Mouse (Mus musculus) C2C12 (cell line): ENCODE data around the gene Ppm1h. TPM values are rescaled to one million over a fixed set of nuclear protein-coding genes. Genes with fewer than 3 reads are reported as not detected.

Source experiments
- H3K27me3 ChIP-seq: one replicate; pipeline ENCODE4 v1.6.1; 2011; ENCODE audit not compliant: control insufficient read depth, insufficient read depth, insufficient read length
- H3K36me3 ChIP-seq: one replicate; pipeline ENCODE4 v1.6.1; 2011; ENCODE audit not compliant: control insufficient read depth, insufficient read depth
- H3K4me3 ChIP-seq: one replicate; pipeline ENCODE4 v1.5.1; 2011; ENCODE audit warnings: mild to moderate bottlenecking, control low read depth; ENCODE audit not compliant: poor library complexity, insufficient read depth, severe bottlenecking
- H3K79me2 ChIP-seq: one replicate; pipeline ENCODE4 v1.6.1; 2011; ENCODE audit not compliant: control insufficient read depth, insufficient read depth
- H3K79me3 ChIP-seq: one replicate; pipeline ENCODE4 v1.6.1; 2011; ENCODE audit warnings: low read depth, control low read depth
- H3ac ChIP-seq: one replicate; pipeline ENCODE3; 2011; ENCODE audit warnings: low read depth; ENCODE audit not compliant: control insufficient read depth, insufficient read length
- CEBPB ChIP-seq: IDR thresholded peaks from one replicate; pipeline ENCODE4 v1.6.1; 2011; ENCODE audit warnings: low read depth, mild to moderate bottlenecking, control low read depth, moderate library complexity
- CTCF ChIP-seq: IDR thresholded peaks from one replicate; pipeline ENCODE4 v1.5.1; 2011; ENCODE audit not compliant: control insufficient read depth, insufficient read depth, insufficient read length
- FOSL1 ChIP-seq: IDR thresholded peaks from one replicate; pipeline ENCODE4 v1.8.0; 2011; ENCODE audit warnings: mild to moderate bottlenecking, low read length; ENCODE audit not compliant: poor library complexity, insufficient read depth, severe bottlenecking
- MAX ChIP-seq: IDR thresholded peaks from one replicate; pipeline ENCODE4 v1.6.1; 2011; ENCODE audit warnings: mild to moderate bottlenecking, control low read depth
- MYOD1 ChIP-seq: IDR thresholded peaks from one replicate; pipeline ENCODE4 v1.6.1; 2011; ENCODE audit warnings: low read depth; ENCODE audit not compliant: control insufficient read depth, insufficient read length
- MYOG ChIP-seq: IDR thresholded peaks from one replicate; pipeline ENCODE4 v1.6.1; 2011; ENCODE audit not compliant: control insufficient read depth, insufficient read length; ENCODE audit errors: extremely low read depth
- USF1 ChIP-seq: IDR thresholded peaks from one replicate; pipeline ENCODE4 v1.6.1; 2011; ENCODE audit warnings: low read depth, mild to moderate bottlenecking, control low read depth, moderate library complexity
- polyA plus RNA-seq: library from polyadenylated mRNA; unstranded; fragments of >200 nt; fragmentation: generic; extraction: Trizol; gene quantifications from one replicate; pipeline ENCODE4 v1.2.1, GENCODE M21; 2012; ENCODE audit warnings: missing spikeins

Gene Ppm1h
- polyA plus RNA-seq, 1 experiment: 0.06 TPM

DNA sequence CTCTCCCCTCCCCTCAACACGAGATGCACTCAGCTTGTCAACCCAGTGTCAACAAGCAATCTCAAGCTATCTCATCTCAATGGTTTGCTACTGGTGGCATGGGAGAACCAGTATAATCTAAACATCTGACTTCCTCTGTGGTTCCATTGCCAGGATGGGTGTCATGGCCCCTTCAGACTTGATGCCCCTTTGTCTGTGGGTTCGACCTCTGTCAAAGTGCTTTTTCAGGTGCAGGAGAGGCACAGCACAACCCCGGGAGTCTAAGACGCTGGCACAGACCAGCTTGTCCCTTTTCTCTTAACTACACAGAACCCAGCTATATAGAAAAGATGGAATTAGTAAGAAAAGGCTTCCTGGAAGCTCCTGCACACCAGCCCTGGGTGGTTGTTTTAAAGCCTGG lies 56.0 kb downstream of the Ppm1h start:
- Histone ChIP-seq H3K36me3 (no peaks in the 10 kb centered on the region), H3K79me2 (no peaks in the 10 kb centered on the region), H3K27me3 (peaks cover 4% of the 10 kb centered on the region)

DNA sequence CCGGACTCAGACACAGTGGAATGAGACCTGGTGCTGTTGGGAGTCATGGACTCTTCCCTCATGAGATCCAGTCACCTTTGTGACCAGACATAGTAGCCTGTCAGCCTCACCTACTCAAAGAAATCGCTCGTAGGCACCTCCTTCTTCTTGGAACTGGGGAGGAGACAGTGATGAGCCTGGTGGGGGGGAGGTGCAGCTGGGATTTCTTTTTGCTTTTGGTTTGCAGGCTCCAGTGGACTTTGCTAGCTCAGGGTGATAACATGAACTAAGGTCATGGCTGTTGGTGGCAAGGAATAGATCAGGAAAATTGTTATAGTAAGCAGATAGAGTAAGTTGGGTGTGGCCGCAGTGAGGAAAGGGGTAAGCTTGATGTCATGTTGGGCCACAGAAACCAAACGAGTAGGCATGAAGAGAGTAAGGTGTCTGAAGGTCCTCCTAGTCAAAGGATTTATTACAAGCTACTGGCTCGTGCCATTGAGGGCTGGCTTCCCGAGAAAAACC lies 56.8 kb downstream of the Ppm1h start:
- TF ChIP-seq CTCF: no peak
- H3K36me3 ChIP-seq: no peaks in the 10 kb centered on the region
- H3K27me3 ChIP-seq: peaks cover 4% of the 10 kb centered on the region
- no peaks in the 10 kb centered on the region for H3K79me3 ChIP-seq
- no peak overlapping the region for H3ac ChIP-seq
- H3K79me2 ChIP-seq: no peaks in the 10 kb centered on the region
- no peak overlapping the region for H3K4me3 ChIP-seq

More for the DNA sequence above, 56.0 kb downstream of the Ppm1h start:
- Histone ChIP-seq H3K4me3 (no peak overlapping the region), H3ac (no peak overlapping the region), H3K79me3 (no peaks in the 10 kb centered on the region)
- TF ChIP-seq MAX: no peak
- no peak for TF ChIP-seq CEBPB
- TF ChIP-seq MYOD1: no peak
- no peak for TF ChIP-seq USF1

- no peak overlapping the region for H3K4me3 ChIP-seq
Measured at GRCm38 (mm10) chr10:122736835-122737234, 58.3 kb downstream of the Ppm1h start.

GRCm38 (mm10) chr10:122738526-122738925 lies 60.0 kb downstream of the Ppm1h start:
- peaks cover 5% of the 10 kb centered on the region for H3K27me3 ChIP-seq
- H3K79me2 ChIP-seq: no peaks in the 10 kb centered on the region
- no peaks in the 10 kb centered on the region for H3K36me3 ChIP-seq
- H3K79me3 ChIP-seq: no peaks in the 10 kb centered on the region
- H3K4me3 ChIP-seq: no peak overlapping the region
- no peak for TF ChIP-seq MYOD1
- no peak for TF ChIP-seq FOSL1
- TF ChIP-seq MYOG: no peak
- TF ChIP-seq USF1: no peak
- TF ChIP-seq MAX: no peak
- no peak overlapping the region for H3ac ChIP-seq

More at GRCm38 (mm10) chr10:122736835-122737234, 58.3 kb downstream of the Ppm1h start:
- H3K79me3 ChIP-seq: no peaks in the 10 kb centered on the region
- no peaks in the 10 kb centered on the region for H3K79me2 ChIP-seq
- H3K27me3 ChIP-seq: peaks cover 4% of the 10 kb centered on the region
- no peaks in the 10 kb centered on the region for H3K36me3 ChIP-seq
- H3ac ChIP-seq: no peak overlapping the region
- TF ChIP-seq MYOD1: no peak

- no peaks in the 10 kb centered on the region for H3K79me2 ChIP-seq
- no peaks in the 10 kb centered on the region for H3K36me3 ChIP-seq
- H3K79me3 ChIP-seq: no peaks in the 10 kb centered on the region
- H3ac ChIP-seq: no peak overlapping the region
- TF ChIP-seq MYOG (no peak), MAX (no peak)
- H3K27me3 ChIP-seq: peaks cover 5% of the 10 kb centered on the region
- H3K4me3 ChIP-seq: no peak overlapping the region
Measured at GRCm38 (mm10) chr10:122739037-122739436, 60.5 kb downstream of the Ppm1h start.

GRCm38 (mm10) chr10:122740117-122740516 lies 61.6 kb downstream of the Ppm1h start:
- no peak overlapping the region for H3K4me3 ChIP-seq
- H3ac ChIP-seq: no peak overlapping the region
- peaks cover 5% of the 10 kb centered on the region for H3K27me3 ChIP-seq
- no peaks in the 10 kb centered on the region for H3K79me3 ChIP-seq
- no peaks in the 10 kb centered on the region for H3K36me3 ChIP-seq
- no peaks in the 10 kb centered on the region for H3K79me2 ChIP-seq
- TF ChIP-seq FOSL1: no peak
- TF ChIP-seq MAX: no peak
- TF ChIP-seq USF1: no peak
- TF ChIP-seq MYOG: no peak
- TF ChIP-seq CTCF: no peak
- no peak for TF ChIP-seq CEBPB
- TF ChIP-seq MYOD1: no peak

- no peaks in the 10 kb centered on the region for H3K79me2 ChIP-seq
- H3K27me3 ChIP-seq: peaks cover 5% of the 10 kb centered on the region
- TF ChIP-seq FOSL1 (no peak), MYOD1 (no peak), MYOG (no peak), USF1 (no peak), CEBPB (no peak), CTCF (no peak), MAX (no peak)
- H3K4me3 ChIP-seq: no peak overlapping the region
- H3K79me3 ChIP-seq: no peaks in the 10 kb centered on the region
- no peaks in the 10 kb centered on the region for H3K36me3 ChIP-seq
- no peak overlapping the region for H3ac ChIP-seq
Measured at GRCm38 (mm10) chr10:122741191-122741590, 62.6 kb downstream of the Ppm1h start.
